Mouse (Mus musculus) forebrain, postnatal 0 days (tissue): ENCODE measurements around the gene Oas2. TPM values are rescaled to one million over a fixed set of nuclear protein-coding genes. Genes with fewer than 3 reads are reported as not detected.

Source experiments
- ATAC-seq: fragments of 200-750 bp; cut with Nextera tagmentation; 2 replicates; pipeline ENCODE4 v1.8.0; 2017; ENCODE audit warnings: mild to moderate bottlenecking, moderate library complexity
- DNase-seq: peaks from one replicate; pipeline ENCODE4 v3.0.0-alpha.2; 2015
- H3K27ac ChIP-seq: fragments of 300-500 bp; sonication (generic); 2 replicates; pipeline ENCODE4 v1.5.1; 2014; ENCODE audit warnings: low read depth, mild to moderate bottlenecking, antibody characterized with exemption, low read length, moderate library complexity, mixed read lengths
- H3K27me3 ChIP-seq: fragments of 300-500 bp; sonication (generic); 2 replicates; pipeline ENCODE4 v1.6.1; 2014; ENCODE audit warnings: mild to moderate bottlenecking, low read length, mixed read lengths; ENCODE audit not compliant: insufficient read depth
- H3K36me3 ChIP-seq: fragments of 300-500 bp; sonication (generic); 2 replicates; pipeline ENCODE4 v1.6.1; 2014; ENCODE audit warnings: mild to moderate bottlenecking, moderate library complexity; ENCODE audit not compliant: insufficient read depth
- H3K4me1 ChIP-seq: fragments of 300-500 bp; sonication (generic); 2 replicates; pipeline ENCODE4 v1.6.1; 2014; ENCODE audit warnings: antibody characterized with exemption; ENCODE audit not compliant: insufficient read depth
- H3K4me2 ChIP-seq: fragments of 300-500 bp; sonication (generic); 2 replicates; pipeline ENCODE4 v1.6.1; 2014; ENCODE audit warnings: low read depth, mild to moderate bottlenecking, moderate library complexity
- H3K4me3 ChIP-seq: fragments of 300-500 bp; sonication (generic); 2 replicates; pipeline ENCODE4 v1.5.1; 2014; ENCODE audit warnings: low read depth, low read length, mixed read lengths
- H3K9ac ChIP-seq: fragments of 300-500 bp; sonication (generic); 2 replicates; pipeline ENCODE4 v1.6.1; 2014; ENCODE audit warnings: mild to moderate bottlenecking
- H3K9me3 ChIP-seq: fragments of 300-500 bp; sonication (generic); 2 replicates; pipeline ENCODE4 v1.6.1; 2016; ENCODE audit warnings: low read length
- CTCF ChIP-seq: sonication (generic); IDR thresholded peaks from 2 replicates; pipeline ENCODE4 v1.5.1; 2016; ENCODE audit warnings: antibody characterized with exemption, control low read depth, low read depth
- whole genome bisulfite sequencing: fragments of 180-500 bp; shearing (Covaris S2); extraction: QIAGEN DNeasy Blood & Tissue Kit; methylation state at CpG from one replicate; pipeline ENCODE4 v1.1.7; 2014; 5-methylcytosine and 5-hydroxymethylcytosine counted together
- polyA plus RNA-seq: library from polyadenylated mRNA; unstranded; fragments of >200 nt; fragmentation: Nextera tagmentation; extraction: Ambion mirVana; gene quantifications from 2 replicates; pipeline ENCODE4 v1.2.1, GENCODE M21; 2015
- total RNA-seq: library from RNA; depleted of rRNA; stranded (reverse); fragments of >200 nt; gene quantifications from 2 replicates; pipeline ENCODE4 v1.2.3, GENCODE M21; 2014

Oas2 gene
- total and polyA plus RNA-seq, 2 experiments from 2014 or later: 0.30 to 0.71 TPM

GRCm38 (mm10) chr5:120781646-120782045 is 32.0 kb upstream of the Oas2 start:
- H3K4me1 ChIP-seq: no peaks in the 10 kb centered on the region
- 100% methylated on average over 1 of the region's 1 CpGs for WGBS
- H3K4me3 ChIP-seq: no peak overlapping the region
- DNase-seq (no peak), ATAC-seq (no peak)
- H3K27me3 ChIP-seq: no peaks in the 10 kb centered on the region
- no peak overlapping the region for H3K4me2 ChIP-seq
- no peak for TF ChIP-seq CTCF
- no peak overlapping the region for H3K9ac ChIP-seq
- no peak overlapping the region for H3K27ac ChIP-seq
- no peaks in the 10 kb centered on the region for H3K36me3 ChIP-seq
- no peaks in the 10 kb centered on the region for H3K9me3 ChIP-seq

- Histone ChIP-seq H3K36me3 (no peaks in the 10 kb centered on the region), H3K27me3 (no peaks in the 10 kb centered on the region), H3K9ac (no peak overlapping the region), H3K4me1 (no peaks in the 10 kb centered on the region), H3K9me3 (no peaks in the 10 kb centered on the region), H3K4me3 (no peak overlapping the region), H3K27ac (no peak overlapping the region), H3K4me2 (no peak overlapping the region)
- no peak for DNase-seq
- no peak for ATAC-seq
- no peak for TF ChIP-seq CTCF
- 45% methylated on average over 3 of the region's 3 CpGs for WGBS
Measured at GRCm38 (mm10) chr5:120779922-120780321, 30.3 kb upstream of the Oas2 start.

GRCm38 (mm10) chr5:120778941-120779340 is 29.3 kb upstream of the Oas2 start:
- no peak for DNase-seq
- Histone ChIP-seq H3K4me3 (no peak overlapping the region), H3K27me3 (no peaks in the 10 kb centered on the region), H3K9ac (no peak overlapping the region), H3K9me3 (no peaks in the 10 kb centered on the region), H3K27ac (no peak overlapping the region), H3K4me2 (no peak overlapping the region), H3K36me3 (no peaks in the 10 kb centered on the region), H3K4me1 (no peaks in the 10 kb centered on the region)
- no peak for ATAC-seq
- 85% methylated on average over 2 of the region's 2 CpGs for WGBS
- TF ChIP-seq CTCF: no peak

GRCm38 (mm10) chr5:120777478-120777877 is 27.8 kb upstream of the Oas2 start, which contains the start of gene Oas3:
Gene Oas3, minus strand, starts transcription at chr5:120777661.
- H3K9ac ChIP-seq: no peak within 1 kb of the TSS
- no peaks in the 10 kb centered on the region for H3K4me1 ChIP-seq
- no peak within 1 kb of the TSS for H3K27ac ChIP-seq
- H3K27me3 ChIP-seq: no peaks in the 10 kb centered on the region
- H3K4me3 ChIP-seq: no peak within 1 kb of the TSS
- H3K36me3 ChIP-seq: no peaks in the 10 kb centered on the region
- WGBS: 74% methylated on average over 9 of the region's 9 CpGs
- DNase-seq: no peak
- H3K4me2 ChIP-seq: no peak within 1 kb of the TSS
- no peak for TF ChIP-seq CTCF
- no peaks in the 10 kb centered on the region for H3K9me3 ChIP-seq
- ATAC-seq: no peak

- Histone ChIP-seq H3K9ac (no peak overlapping the region), H3K4me2 (no peak overlapping the region), H3K4me3 (no peak overlapping the region), H3K27ac (no peak overlapping the region), H3K36me3 (no peaks in the 10 kb centered on the region), H3K4me1 (no peaks in the 10 kb centered on the region), H3K9me3 (no peaks in the 10 kb centered on the region), H3K27me3 (no peaks in the 10 kb centered on the region)
- no peak for TF ChIP-seq CTCF
- no peak for DNase-seq
- WGBS: 79% methylated on average over 5 of the region's 5 CpGs
- no peak for ATAC-seq
Measured at GRCm38 (mm10) chr5:120776801-120777200, 27.1 kb upstream of the Oas2 start.

- no peaks in the 10 kb centered on the region for H3K27me3 ChIP-seq
- TF ChIP-seq CTCF: no peak
- H3K36me3 ChIP-seq: no peaks in the 10 kb centered on the region
- 87% methylated on average over 14 of the region's 14 CpGs for WGBS
- no peak overlapping the region for H3K9ac ChIP-seq
- no peak overlapping the region for H3K27ac ChIP-seq
- no peaks in the 10 kb centered on the region for H3K9me3 ChIP-seq
- no peak overlapping the region for H3K4me3 ChIP-seq
- no peak overlapping the region for H3K4me2 ChIP-seq
- H3K4me1 ChIP-seq: no peaks in the 10 kb centered on the region
- DNase-seq (no peak), ATAC-seq (no peak)
Measured at GRCm38 (mm10) chr5:120775287-120775985, 25.8 kb upstream of the Oas2 start.

- 70% methylated on average over 3 of the region's 3 CpGs for WGBS
Measured at GRCm38 (mm10) chr5:120769396-120769795, 19.7 kb upstream of the Oas2 start.

More at GRCm38 (mm10) chr5:120769396-120769795, 19.7 kb upstream of the Oas2 start:
- no peak for DNase-seq
- Histone ChIP-seq H3K4me2 (no peak overlapping the region), H3K9ac (no peak overlapping the region), H3K4me3 (no peak overlapping the region), H3K9me3 (no peaks in the 10 kb centered on the region), H3K27me3 (no peaks in the 10 kb centered on the region), H3K4me1 (no peaks in the 10 kb centered on the region), H3K27ac (no peak overlapping the region), H3K36me3 (no peaks in the 10 kb centered on the region)
- TF ChIP-seq CTCF: no peak
- no peak for ATAC-seq
